Mouse (Mus musculus): ENCODE data around the gene OR5BS1P.

- TF ChIP-seq CTCF (IDR thresholded peaks at IDR 0.05; ENCODE audit: control insufficient read depth, insufficient read depth, insufficient read length) = no peak
- no peak for TF ChIP-seq MAX (IDR thresholded peaks at IDR 0.05)
- no peak for TF ChIP-seq CEBPB (IDR thresholded peaks at IDR 0.05; ENCODE audit: low read depth)
- no peak for TF ChIP-seq USF1 (IDR thresholded peaks at IDR 0.05; ENCODE audit: low read depth)
- no peak for TF ChIP-seq FOSL1 (IDR thresholded peaks at IDR 0.05; ENCODE audit: insufficient read depth, low read length, poor library complexity, severe bottlenecking)
Observed at GRCm38 (mm10) chr15:98512232-98512631, 42.5 kb downstream of the OR5BS1P start.

Data from C2C12 (cell line).